9 mouse cellular contexts compared by ENCODE assay signal in genomic region chr1:135631515-135631914, GRCm38 (mm10). TPM values are rescaled to one million over a fixed set of nuclear protein-coding genes. Genes with fewer than 3 reads are reported as not detected.
DNase-seq lines count a peak whose midpoint lies in the region; ATAC-seq and TF ChIP-seq lines count a peak whose summit lies in the region.
"Had no signal": no experiment of that assay in that cellular context is flagged by ENCODE, and none has a peak within 500 bp of the region (broad histone marks: within the 10 kb centered on the region; RNA-seq: fewer than 3 reads in every experiment).

No protein-coding gene starts in this region.

- intact Hi-C loops in gastrocnemius, adult 2 months (cut with DNase I): no loop called here

- TF ChIP-seq CTCF in gastrocnemius, adult 2 months (IDR thresholded peaks at IDR 0.05): no peak

- no peaks in the 10 kb centered on the region for H3K9me3 ChIP-seq in hindbrain, embryonic 13.5 days
- H3K9me3 ChIP-seq in hindbrain, embryonic 11.5 days (ENCODE audit: control insufficient read depth, low read length): no peaks in the 10 kb centered on the region
- H3K9me3 ChIP-seq in intestine, embryonic 14.5 days (ENCODE audit: control insufficient read depth, low read length): no peaks in the 10 kb centered on the region
- no peaks in the 10 kb centered on the region for H3K9me3 ChIP-seq in forebrain, embryonic 14.5 days (replicated peaks; ENCODE audit: control insufficient read depth, low read length)
- H3K9me3 ChIP-seq: G1E had no signal

- H3K36me3 ChIP-seq in hindbrain, embryonic 13.5 days: no peaks in the 10 kb centered on the region
- H3K36me3 ChIP-seq in hindbrain, embryonic 11.5 days (ENCODE audit: control insufficient read depth, insufficient read depth, low read length): no peaks in the 10 kb centered on the region
- H3K36me3 ChIP-seq in intestine, embryonic 14.5 days (ENCODE audit: control insufficient read depth, insufficient read depth, low read length): no peaks in the 10 kb centered on the region
- no peaks in the 10 kb centered on the region for H3K36me3 ChIP-seq in forebrain, embryonic 14.5 days (ENCODE audit: control insufficient read depth, insufficient read depth, low read length)
- H3K36me3 ChIP-seq: G1E had no signal

- H3K4me2 ChIP-seq in hindbrain, embryonic 13.5 days: no peak overlapping the region
- no peak overlapping the region for H3K4me2 ChIP-seq in hindbrain, embryonic 11.5 days (replicated peaks; ENCODE audit: low read depth, low read length)
- no peak overlapping the region for H3K4me2 ChIP-seq in intestine, embryonic 14.5 days (ENCODE audit: low read length)
- no peak overlapping the region for H3K4me2 ChIP-seq in forebrain, embryonic 14.5 days (ENCODE audit: low read length)

- H3K4me1 ChIP-seq in hindbrain, embryonic 13.5 days (replicated peaks): peaks cover 38% of the 10 kb centered on the region
- H3K4me1 ChIP-seq in hindbrain, embryonic 11.5 days (replicated peaks; ENCODE audit: control insufficient read depth, insufficient read depth, low read length): no peaks in the 10 kb centered on the region; the same call in 1 of the 2 replicates
- peaks cover 18% of the 10 kb centered on the region for H3K4me1 ChIP-seq in intestine, embryonic 14.5 days (replicated peaks; ENCODE audit: control insufficient read depth, insufficient read depth, low read length)
- no peaks in the 10 kb centered on the region for H3K4me1 ChIP-seq in forebrain, embryonic 14.5 days (ENCODE audit: control insufficient read depth, insufficient read depth, low read length)

- no peak overlapping the region for H3K4me3 ChIP-seq in hindbrain, embryonic 13.5 days
- H3K4me3 ChIP-seq in hindbrain, embryonic 11.5 days (ENCODE audit: low read depth, low read length): no peak overlapping the region
- peak overlapping the region; percentile 40 for H3K4me3 ChIP-seq in gastrocnemius, adult 2 months
- no peak overlapping the region for H3K4me3 ChIP-seq in intestine, embryonic 14.5 days (ENCODE audit: low read depth, low read length)
- no peak overlapping the region for H3K4me3 ChIP-seq in forebrain, embryonic 14.5 days (ENCODE audit: low read depth, low read length)

- H3K27ac ChIP-seq in hindbrain, embryonic 13.5 days: peak overlapping the region; percentile 23; the same call in 1 of the 2 replicates
- H3K27ac ChIP-seq in hindbrain, embryonic 11.5 days (ENCODE audit: low read depth, low read length): no peak overlapping the region
- H3K27ac ChIP-seq in gastrocnemius, adult 2 months: peak overlapping the region; percentile 76
- H3K27ac ChIP-seq in intestine, embryonic 14.5 days (ENCODE audit: low read depth): peak overlapping the region; percentile 49
- H3K27ac ChIP-seq in forebrain, embryonic 14.5 days (ENCODE audit: low read depth, low read length): no peak overlapping the region

- no peak overlapping the region for H3K9ac ChIP-seq in hindbrain, embryonic 13.5 days
- H3K9ac ChIP-seq in hindbrain, embryonic 11.5 days (ENCODE audit: low read depth, low read length): no peak overlapping the region
- no peak overlapping the region for H3K9ac ChIP-seq in intestine, embryonic 14.5 days (ENCODE audit: low read length)
- H3K9ac ChIP-seq in forebrain, embryonic 14.5 days (ENCODE audit: low read length): no peak overlapping the region

- ATAC-seq in hindbrain, embryonic 13.5 days (ENCODE audit: low FRiP score): no peak
- no peak for ATAC-seq in hindbrain, embryonic 11.5 days (ENCODE audit: low FRiP score)
- no peak for ATAC-seq in intestine, embryonic 14.5 days (replicated peaks; ENCODE audit: low FRiP score, low TSS enrichment, low read depth)
- ATAC-seq in forebrain, embryonic 14.5 days: no peak

- WGBS in hindbrain, embryonic 13.5 days: 75% methylated on average over 8 of the region's 8 CpGs
- 74% methylated on average over 8 of the region's 8 CpGs for WGBS in hindbrain, embryonic 11.5 days
- WGBS in intestine, embryonic 14.5 days: 38% methylated on average over 8 of the region's 8 CpGs
- WGBS in forebrain, embryonic 14.5 days: 67% methylated on average over 8 of the region's 8 CpGs

- DNase-seq in hindbrain, embryonic 11.5 days (ENCODE audit: low spot score): no peak
- DNase-seq in MN1 (ENCODE audit: low spot score): peak; percentile 88
- DNase-seq in gastrocnemius, adult 2 months: peak; percentile 85
- DNase-seq in intestine, embryonic 14.5 days (ENCODE audit: low spot score): peak; percentile 58
- peak; percentile 91 to 94 for DNase-seq in lung, adult 18-20 months
- peak; percentile 79 to 83 for DNase-seq in right cerebral cortex, postnatal 10 days (ENCODE audit: low spot score in 2 of 2)
- DNase-seq in forebrain, embryonic 14.5 days (ENCODE audit: low spot score): no peak

- no peaks in the 10 kb centered on the region for H3K27me3 ChIP-seq in hindbrain, embryonic 13.5 days
- H3K27me3 ChIP-seq in hindbrain, embryonic 11.5 days (ENCODE audit: control insufficient read depth, insufficient read depth, low read length): no peaks in the 10 kb centered on the region
- H3K27me3 ChIP-seq in intestine, embryonic 14.5 days (replicated peaks; ENCODE audit: control insufficient read depth, insufficient read depth, low read length): no peaks in the 10 kb centered on the region
- H3K27me3 ChIP-seq in forebrain, embryonic 14.5 days (replicated peaks; ENCODE audit: control insufficient read depth, insufficient read depth, low read length): no peaks in the 10 kb centered on the region

RNA-seq across cellular contexts. Expression of gene Nav1, which starts 24.4 kb away (rescaled TPM):
- 42.3 and 42.6 TPM in 2 replicates for polyA plus RNA-seq in hindbrain, embryonic 13.5 days (2015; fragmentation: Nextera tagmentation; extraction: Ambion mirVana)
- polyA plus RNA-seq in hindbrain, embryonic 11.5 days (2014; fragmentation: Nextera tagmentation; extraction: Ambion mirVana): 16.9 and 21.0 TPM in 2 replicates
- 10 to 100 TPM in 1 of 2 experiments, 1 to 10 TPM in 1; 9.7 to 11.5 TPM for total RNA-seq in gastrocnemius, adult 2 months (2021)
- polyA plus RNA-seq in intestine, embryonic 14.5 days (2014; fragmentation: Nextera tagmentation; extraction: Ambion mirVana): 21.2 and 23.7 TPM in 2 replicates
- polyA plus RNA-seq in forebrain, embryonic 14.5 days (2014; fragmentation: Nextera tagmentation; extraction: Ambion mirVana): 26.1 and 38.3 TPM in 2 replicates
- polyA plus RNA-seq: G1E had no signal

Comparison
In these comparisons a context has a peak if more than half of its experiments do, and no peak if none do; other contexts are left out.
1. H3K27ac ChIP-seq: peak in hindbrain, embryonic 13.5 days (single experiment), gastrocnemius, adult 2 months (single experiment) and intestine, embryonic 14.5 days (single experiment); none in hindbrain, embryonic 11.5 days (single experiment) and forebrain, embryonic 14.5 days (single experiment).
2. DNase-seq: peak in MN1 (single experiment), gastrocnemius, adult 2 months (single experiment), intestine, embryonic 14.5 days (single experiment), lung, adult 18-20 months (2 of 2) and right cerebral cortex, postnatal 10 days (2 of 2); none in hindbrain, embryonic 11.5 days (single experiment) and forebrain, embryonic 14.5 days (single experiment).